Mouse (Mus musculus) hindbrain, embryonic 13.5 days (tissue): Measurements from ENCODE around the gene Olfr1270. TPM values are rescaled to one million over a fixed set of nuclear protein-coding genes. Genes with fewer than 3 reads are reported as not detected.
"Not testable (repeated sequence)": the region's sequence is repeated elsewhere in the genome, so short reads cannot be mapped to it uniquely, and the experiment has no call there.

Experiments used
- ATAC-seq: fragments of 200-750 bp; cut with Nextera tagmentation; 2 replicates; pipeline ENCODE4 v1.8.0; 2017; ENCODE audit warnings: moderate TSS enrichment; ENCODE audit not compliant: low FRiP score
- H3K27ac ChIP-seq: fragments of 300-500 bp; sonication (generic); 2 replicates; pipeline ENCODE4 v1.5.1; 2015; ENCODE audit warnings: inconsistent platforms, mild to moderate bottlenecking, moderate library complexity
- H3K27me3 ChIP-seq: fragments of 300-500 bp; sonication (generic); 2 replicates; pipeline ENCODE4 v1.6.1; 2015; ENCODE audit warnings: mild to moderate bottlenecking, inconsistent platforms
- H3K36me3 ChIP-seq: fragments of 300-500 bp; sonication (generic); 2 replicates; pipeline ENCODE4 v1.6.1; 2015; ENCODE audit warnings: mild to moderate bottlenecking, inconsistent platforms
- H3K4me1 ChIP-seq: fragments of 300-500 bp; sonication (generic); replicated peaks from 2 replicates; pipeline ENCODE4 v1.6.1; 2015; ENCODE audit warnings: inconsistent platforms
- H3K4me2 ChIP-seq: fragments of 300-500 bp; sonication (generic); 2 replicates; pipeline ENCODE4 v1.6.1; 2015; ENCODE audit warnings: inconsistent platforms, mild to moderate bottlenecking, moderate library complexity
- H3K4me3 ChIP-seq: fragments of 300-500 bp; sonication (generic); 2 replicates; pipeline ENCODE4 v1.5.1; 2015; ENCODE audit warnings: mild to moderate bottlenecking, inconsistent platforms
- H3K9ac ChIP-seq: fragments of 300-500 bp; sonication (generic); 2 replicates; pipeline ENCODE4 v1.6.1; 2015; ENCODE audit warnings: mild to moderate bottlenecking, inconsistent platforms
- H3K9me3 ChIP-seq: fragments of 300-500 bp; sonication (generic); 2 replicates; pipeline ENCODE4 v1.6.1; 2016; ENCODE audit warnings: inconsistent platforms
- WGBS: fragments of 180-500 bp; shearing (Covaris S2); methylation state at CpG from one replicate; pipeline ENCODE4 v1.1.7; 2015; 5-methylcytosine and 5-hydroxymethylcytosine counted together
- polyA plus RNA-seq: library from polyadenylated mRNA; unstranded; fragments of >200 nt; fragmentation: Nextera tagmentation; extraction: Ambion mirVana; gene quantifications from 2 replicates; pipeline ENCODE4 v1.2.1, GENCODE M21; 2015

Olfr1270 gene
- polyA plus RNA-seq: not detected in 2 replicates

- Histone ChIP-seq H3K9me3 (no peaks in the 10 kb centered on the region), H3K4me3 (no peak within 1 kb of the TSS), H3K4me1 (no peaks in the 10 kb centered on the region), H3K4me2 (no peak within 1 kb of the TSS), H3K36me3 (no peaks in the 10 kb centered on the region), H3K9ac (no peak within 1 kb of the TSS), H3K27ac (no peak within 1 kb of the TSS), H3K27me3 (no peaks in the 10 kb centered on the region)
- WGBS: 89% methylated on average over 3 of the region's 3 CpGs
- no peak for ATAC-seq
Measured at GRCm38 (mm10) chr2:90152991-90153390, at the start of gene Olfr1270. Gene Olfr1270 (minus strand): TSS chr2:90153091.

DNA sequence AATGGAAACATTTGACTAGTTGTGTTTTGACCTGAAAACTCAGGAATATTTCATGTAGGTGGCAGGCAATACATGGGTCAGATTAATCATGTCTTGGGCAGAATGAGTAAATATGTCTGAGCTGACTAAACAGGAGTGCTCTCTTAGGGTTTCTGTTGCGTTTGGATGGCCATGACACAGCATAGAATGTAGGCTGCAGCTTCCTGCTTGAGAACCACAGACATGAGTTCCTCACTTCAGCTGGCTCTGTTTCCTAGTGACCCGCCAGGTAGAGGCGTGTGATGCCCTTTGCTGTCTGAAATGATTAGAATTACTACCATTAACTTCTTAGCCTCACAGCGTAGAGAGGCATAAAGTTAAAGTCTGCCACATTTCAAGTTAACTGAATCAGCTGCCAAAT lies 46.7 kb upstream of the Olfr1270 start:
- WGBS: no CpG with 5 or more reads among the region's 4 CpGs
- not testable (repeated sequence) for H3K9ac ChIP-seq, H3K4me3 ChIP-seq, H3K4me1 ChIP-seq, H3K36me3 ChIP-seq, H3K4me2 ChIP-seq, H3K27ac ChIP-seq, H3K9me3 ChIP-seq, ATAC-seq, H3K27me3 ChIP-seq

- not testable (repeated sequence) for ATAC-seq, H3K36me3 ChIP-seq, H3K9me3 ChIP-seq, H3K4me1 ChIP-seq, H3K4me3 ChIP-seq, H3K4me2 ChIP-seq, H3K27ac ChIP-seq, H3K27me3 ChIP-seq, H3K9ac ChIP-seq
- no CpG with 5 or more reads among the region's 6 CpGs for WGBS
Measured at GRCm38 (mm10) chr2:90195285-90195684, 42.4 kb upstream of the Olfr1270 start.

- not testable (repeated sequence) for H3K27ac ChIP-seq, H3K9ac ChIP-seq, H3K4me1 ChIP-seq, H3K4me2 ChIP-seq, H3K36me3 ChIP-seq, H3K27me3 ChIP-seq, H3K4me3 ChIP-seq, H3K9me3 ChIP-seq
- 0 out of 2 replicates have a peak, but pooled peaks have one; percentile 61 for ATAC-seq
- no CpG with 5 or more reads among the region's 3 CpGs for WGBS
Measured at GRCm38 (mm10) chr2:90194750-90195149, 41.9 kb upstream of the Olfr1270 start.

DNA sequence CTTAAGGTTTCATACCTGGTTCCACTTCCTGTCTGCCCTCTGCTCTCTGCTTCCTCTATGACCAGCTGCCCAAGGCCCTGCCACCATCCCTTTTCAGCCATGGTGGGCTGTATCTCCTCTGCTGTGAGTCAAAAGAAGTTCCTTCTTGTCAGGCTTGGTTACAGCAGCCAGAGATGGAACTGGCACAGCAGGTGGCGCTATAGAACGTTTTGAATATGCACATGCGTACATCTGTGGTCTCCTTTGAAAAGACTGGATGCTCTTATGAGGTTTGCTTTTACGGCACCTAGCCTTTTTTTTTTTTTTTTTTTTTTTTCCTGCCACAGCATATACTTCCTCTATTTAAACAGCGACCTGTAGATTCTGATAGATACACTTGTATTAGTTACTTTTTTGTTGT lies 34.2 kb upstream of the Olfr1270 start:
- H3K27ac ChIP-seq, H3K9ac ChIP-seq, H3K36me3 ChIP-seq, H3K4me3 ChIP-seq, H3K4me2 ChIP-seq, H3K4me1 ChIP-seq, H3K27me3 ChIP-seq, H3K9me3 ChIP-seq, ATAC-seq: not testable (repeated sequence)
- no CpG with 5 or more reads among the region's 5 CpGs for WGBS

DNA sequence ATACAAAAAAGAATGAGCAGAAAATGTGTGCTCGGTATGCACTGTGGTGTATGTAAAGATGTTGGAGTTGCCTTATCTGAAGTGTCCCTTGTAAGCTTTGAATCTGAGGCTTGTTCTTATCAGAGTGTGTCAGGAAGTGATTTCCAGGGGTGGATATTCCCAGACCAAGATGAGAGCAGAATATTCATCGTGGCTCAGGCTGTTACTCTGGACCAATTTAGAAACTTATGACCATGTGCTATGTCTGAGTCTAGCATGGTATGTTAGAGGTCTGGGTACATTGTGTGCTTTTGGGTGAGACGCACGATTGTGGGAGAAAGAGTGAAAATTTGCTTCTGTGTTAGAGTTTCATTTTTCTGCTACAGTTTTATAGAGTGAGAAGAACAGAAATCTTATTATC lies 33.2 kb upstream of the Olfr1270 start:
- H3K27me3 ChIP-seq, H3K9ac ChIP-seq, ATAC-seq, H3K36me3 ChIP-seq, H3K9me3 ChIP-seq, H3K4me3 ChIP-seq, H3K27ac ChIP-seq, H3K4me2 ChIP-seq, H3K4me1 ChIP-seq: not testable (repeated sequence)
- WGBS: no CpG with 5 or more reads among the region's 4 CpGs

- Histone ChIP-seq H3K9ac (no peak overlapping the region), H3K4me2 (no peak overlapping the region), H3K36me3 (no peaks in the 10 kb centered on the region), H3K27ac (no peak overlapping the region), H3K27me3 (no peaks in the 10 kb centered on the region), H3K4me3 (no peak overlapping the region), H3K4me1 (no peaks in the 10 kb centered on the region), H3K9me3 (no peaks in the 10 kb centered on the region)
- ATAC-seq: no peak
- 95% methylated on average over 9 of the region's 9 CpGs for WGBS
Measured at GRCm38 (mm10) chr2:90153916-90154315, 1.0 kb upstream of the Olfr1270 start.

DNA sequence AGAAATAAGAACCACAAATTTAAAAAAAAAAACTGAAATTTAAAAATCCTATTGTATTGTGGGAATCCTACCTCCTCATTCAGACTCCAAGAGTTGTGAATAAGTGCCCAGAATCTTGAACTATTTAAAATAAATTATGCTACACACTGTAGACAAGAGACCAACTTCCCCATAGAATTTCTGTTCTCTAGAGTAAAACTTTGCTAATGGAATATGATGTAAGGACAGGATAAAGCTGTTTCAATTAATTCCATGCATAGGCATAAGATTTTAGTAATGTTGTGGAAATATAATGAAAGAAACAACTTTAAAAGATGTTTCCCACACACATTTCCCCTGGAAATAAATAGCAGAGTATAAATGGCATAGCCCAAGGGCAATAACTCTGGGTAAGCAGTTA lies 10.7 kb downstream of the Olfr1270 start, which contains the start of gene Olfr32:
Olfr32 (minus strand) TSS at position 101 of the 400 bp plus-strand sequence.
- no peaks in the 10 kb centered on the region for H3K36me3 ChIP-seq
- no peak within 1 kb of the TSS for H3K4me2 ChIP-seq
- H3K4me1 ChIP-seq: no peaks in the 10 kb centered on the region
- no peaks in the 10 kb centered on the region for H3K9me3 ChIP-seq
- no peak within 1 kb of the TSS for H3K9ac ChIP-seq
- no peak within 1 kb of the TSS for H3K27ac ChIP-seq
- no peak for ATAC-seq
- H3K4me3 ChIP-seq: no peak within 1 kb of the TSS
- H3K27me3 ChIP-seq: no peaks in the 10 kb centered on the region

- Histone ChIP-seq H3K9ac (no peak within 1 kb of the TSS), H3K4me3 (no peak within 1 kb of the TSS), H3K36me3 (no peaks in the 10 kb centered on the region), H3K27me3 (no peaks in the 10 kb centered on the region), H3K4me2 (no peak within 1 kb of the TSS), H3K27ac (no peak within 1 kb of the TSS), H3K4me1 (no peaks in the 10 kb centered on the region), H3K9me3 (no peaks in the 10 kb centered on the region)
- WGBS: 78% methylated on average over 1 of the region's 1 CpGs
- ATAC-seq: no peak
Measured at GRCm38 (mm10) chr2:90121312-90121711, 31.6 kb downstream of the Olfr1270 start, which contains the start of gene Olfr1269. Gene Olfr1269 (minus strand): TSS chr2:90121412.

Other genes starting within 250 kb of the Olfr1270 start
- gene Olfr1258, start 225.8 kb downstream of the Olfr1270 start, polyA plus RNA-seq: not detected in 2 replicates
- gene Olfr1259, start 204.4 kb downstream of the Olfr1270 start, polyA plus RNA-seq: not detected in 2 replicates
- not detected in 2 replicates for gene Olfr1260, start 178.8 kb downstream of the Olfr1270 start, polyA plus RNA-seq
- not detected in 2 replicates for gene Olfr1261, start 161.9 kb downstream of the Olfr1270 start, polyA plus RNA-seq
- not detected in 2 replicates for gene Olfr1262, start 152.9 kb downstream of the Olfr1270 start, polyA plus RNA-seq
- gene Olfr1263, start 141.0 kb downstream of the Olfr1270 start, polyA plus RNA-seq: not detected in 2 replicates
- not detected in 2 replicates for gene Olfr1264, start 127.5 kb downstream of the Olfr1270 start, polyA plus RNA-seq
- gene Olfr1265, start 117.8 kb downstream of the Olfr1270 start, polyA plus RNA-seq: not detected in 2 replicates
- not detected in 2 replicates for gene Olfr140, start 89.5 kb downstream of the Olfr1270 start, polyA plus RNA-seq
- not detected in 2 replicates for gene Olfr1269, start 31.7 kb downstream of the Olfr1270 start, polyA plus RNA-seq
- 0.06 TPM in 1 of 2 replicates, not detected in the other for gene Olfr32, start 10.8 kb downstream of the Olfr1270 start, polyA plus RNA-seq
- gene Olfr1506, start 71.4 kb upstream of the Olfr1270 start, polyA plus RNA-seq: not detected in 2 replicates
- gene Olfr142, start 104.5 kb upstream of the Olfr1270 start, polyA plus RNA-seq: not detected in 2 replicates
- not detected in 2 replicates for gene Olfr1271, start 117.9 kb upstream of the Olfr1270 start, polyA plus RNA-seq
- gene Olfr1272, start 139.8 kb upstream of the Olfr1270 start, polyA plus RNA-seq: not detected in 2 replicates
- gene Gm13769, start 169.1 kb upstream of the Olfr1270 start, polyA plus RNA-seq: not detected in 2 replicates
- gene Olfr1274-ps, start 245.6 kb upstream of the Olfr1270 start, polyA plus RNA-seq: not detected in 2 replicates